Mouse (Mus musculus): ENCODE measurements around the gene Snd1.

The Snd1 gene

GRCm38 (mm10) chr6:28864684-28865083 lies 389.7 kb downstream of the Snd1 start:
- DNase-seq (ENCODE audit: low read depth, low spot score), result no peak

- no peak for DNase-seq (ENCODE audit: low read depth, low spot score)
These were observed 390.2 kb downstream of the Snd1 start for GRCm38 (mm10) chr6:28865112-28865511.

- no peak for DNase-seq (ENCODE audit: low read depth, low spot score)
These were observed 391.3 kb downstream of the Snd1 start for GRCm38 (mm10) chr6:28866206-28866605.

GRCm38 (mm10) chr6:28867516-28868251 lies 392.7 kb downstream of the Snd1 start:
- no peak for DNase-seq (ENCODE audit: low read depth, low spot score)

- no peak for DNase-seq (ENCODE audit: low read depth, low spot score)
These were observed 396.9 kb downstream of the Snd1 start for GRCm38 (mm10) chr6:28871725-28872420.

GRCm38 (mm10) chr6:28872421-28872795 lies 397.5 kb downstream of the Snd1 start:
- DNase-seq (ENCODE audit: low read depth, low spot score), result no peak

GRCm38 (mm10) chr6:28874053-28874452 lies 399.1 kb downstream of the Snd1 start:
- DNase-seq (ENCODE audit: low read depth, low spot score), result no peak

GRCm38 (mm10) chr6:28874759-28875158 lies 399.8 kb downstream of the Snd1 start:
- no peak for DNase-seq (ENCODE audit: low read depth, low spot score)

GRCm38 (mm10) chr6:28875333-28875732 lies 400.4 kb downstream of the Snd1 start:
- no peak for DNase-seq (ENCODE audit: low read depth, low spot score)

GRCm38 (mm10) chr6:28876492-28876891 lies 401.6 kb downstream of the Snd1 start:
- no peak for DNase-seq (ENCODE audit: low read depth, low spot score)

- DNase-seq (ENCODE audit: low read depth, low spot score), result peak; percentile 67
These were observed 403.2 kb downstream of the Snd1 start for GRCm38 (mm10) chr6:28877945-28878666.

- no peak for DNase-seq (ENCODE audit: low read depth, low spot score)
These were observed 404.4 kb downstream of the Snd1 start for GRCm38 (mm10) chr6:28879315-28879714.

- no peak for DNase-seq (ENCODE audit: low read depth, low spot score)
These were observed 406.0 kb downstream of the Snd1 start for GRCm38 (mm10) chr6:28880909-28881308.

GRCm38 (mm10) chr6:28883518-28883917 lies 408.6 kb downstream of the Snd1 start:
- no peak for DNase-seq (ENCODE audit: low read depth, low spot score)

GRCm38 (mm10) chr6:28886724-28887440 lies 411.9 kb downstream of the Snd1 start:
- no peak for DNase-seq (ENCODE audit: low read depth, low spot score)

- no peak for DNase-seq (ENCODE audit: low read depth, low spot score)
These were observed 415.5 kb downstream of the Snd1 start for GRCm38 (mm10) chr6:28890426-28890825.

- no peak for DNase-seq (ENCODE audit: low read depth, low spot score)
These were observed 416.5 kb downstream of the Snd1 start for GRCm38 (mm10) chr6:28891480-28891879.

GRCm38 (mm10) chr6:28895004-28895515 lies 420.1 kb downstream of the Snd1 start:
- no peak for DNase-seq (ENCODE audit: low read depth, low spot score)

GRCm38 (mm10) chr6:28895726-28896125 lies 420.8 kb downstream of the Snd1 start:
- no peak for DNase-seq (ENCODE audit: low read depth, low spot score)

- DNase-seq (ENCODE audit: low read depth, low spot score), result no peak
These were observed 421.9 kb downstream of the Snd1 start for GRCm38 (mm10) chr6:28896762-28897320.

GRCm38 (mm10) chr6:28897326-28898085 lies 422.6 kb downstream of the Snd1 start:
- DNase-seq (ENCODE audit: low read depth, low spot score), result no peak

Measured in ZHBTc4 (cell line).